In genomic region chr9:41961274-41961673, GRCm38 (mm10) we compare ENCODE assay signal across 22 mouse cellular contexts.
"Had no signal": no experiment of that assay in that cellular context is flagged by ENCODE, and none has a peak within 500 bp of the region (broad histone marks: within the 10 kb centered on the region; RNA-seq: fewer than 3 reads in every experiment).

No protein-coding gene starts in this region.

- H3K9me3 ChIP-seq: limb, embryonic 10.5 days; limb, embryonic 13.5 days; liver, embryonic 12.5 days; liver, embryonic 15.5 days; lung, embryonic 15.5 days; megakaryocyte, embryonic 14.5 days; midbrain, embryonic 10.5 days; midbrain, embryonic 13.5 days; neural tube, embryonic 13.5 days; stomach, embryonic 15.5 days had no signal

- H3K4me3 ChIP-seq: limb, embryonic 10.5 days; limb, embryonic 13.5 days; liver, embryonic 12.5 days; liver, embryonic 15.5 days; lung, embryonic 15.5 days; megakaryocyte, embryonic 14.5 days; midbrain, embryonic 10.5 days; midbrain, embryonic 13.5 days; myocyte; neural tube, embryonic 13.5 days; stomach, embryonic 15.5 days had no signal

- H3K4me2 ChIP-seq: limb, embryonic 13.5 days; liver, embryonic 12.5 days; liver, embryonic 15.5 days; lung, embryonic 15.5 days; midbrain, embryonic 13.5 days; neural tube, embryonic 13.5 days; stomach, embryonic 15.5 days had no signal

- H3K4me1 ChIP-seq: limb, embryonic 13.5 days; liver, embryonic 12.5 days; liver, embryonic 15.5 days; lung, embryonic 15.5 days; megakaryocyte, embryonic 14.5 days; midbrain, embryonic 10.5 days; neural tube, embryonic 13.5 days; stomach, embryonic 15.5 days had no signal

- DNase-seq: kidney, postnatal 14 days; kidney, postnatal 4 days; liver; lung, adult 18-20 months; lung, postnatal 10 days; lung, postnatal 36 days; retina, postnatal 1 day; right cerebral cortex, postnatal 25 days; spleen, adult 18-20 months; thymus, postnatal 25 days had no signal

- H3K36me3 ChIP-seq: limb, embryonic 10.5 days; limb, embryonic 13.5 days; liver, embryonic 12.5 days; liver, embryonic 15.5 days; lung, embryonic 15.5 days; midbrain, embryonic 10.5 days; midbrain, embryonic 13.5 days; stomach, embryonic 15.5 days had no signal

- H3K27me3 ChIP-seq: limb, embryonic 13.5 days; liver, embryonic 12.5 days; liver, embryonic 15.5 days; lung, embryonic 15.5 days; megakaryocyte, embryonic 14.5 days; midbrain, embryonic 13.5 days; neural tube, embryonic 13.5 days; stomach, embryonic 15.5 days had no signal

- ATAC-seq: liver, embryonic 12.5 days; midbrain, embryonic 13.5 days; midbrain, embryonic 16.5 days had no signal

- H3K27ac ChIP-seq: limb, embryonic 10.5 days; limb, embryonic 13.5 days; liver, embryonic 12.5 days; liver, embryonic 15.5 days; lung, embryonic 15.5 days; midbrain, embryonic 10.5 days; midbrain, embryonic 13.5 days; neural tube, embryonic 13.5 days; stomach, embryonic 15.5 days had no signal

- H3K9ac ChIP-seq: limb, embryonic 13.5 days; liver, embryonic 12.5 days; liver, embryonic 15.5 days; lung, embryonic 15.5 days; midbrain, embryonic 13.5 days; neural tube, embryonic 13.5 days; stomach, embryonic 15.5 days had no signal
